Mouse (Mus musculus) CH12.LX (cell line): ENCODE results near the gene Rbbp8nl.

Source experiments
- CTCF ChIP-seq, 2 experiments: IDR thresholded peaks in 1 of 2; conservative IDR thresholded peaks in 1 of 2; 2 replicates each; pipeline ENCODE4 v1.5.1; 2011 to 2012; ENCODE audit warnings: low read depth in 2 of 2, low read length in 2 of 2, improper control_type of control experiment in 1 of 2, inconsistent platforms in 1 of 2, mild to moderate bottlenecking in 1 of 2, moderate library complexity in 1 of 2
- EP300 ChIP-seq: IDR thresholded peaks from 2 replicates; pipeline ENCODE4 v1.6.1; 2011; ENCODE audit warnings: low read length, improper control_type of control experiment
- HCFC1 ChIP-seq: IDR thresholded peaks from 2 replicates; pipeline ENCODE4 v1.6.1; 2012; ENCODE audit warnings: low read depth, mild to moderate bottlenecking, inconsistent platforms, low read length, improper control_type of control experiment
- ZNF384 ChIP-seq: IDR thresholded peaks from 2 replicates; pipeline ENCODE4 v1.6.1; 2012; ENCODE audit warnings: low read depth, low read length, improper control_type of control experiment, inconsistent platforms

DNA sequence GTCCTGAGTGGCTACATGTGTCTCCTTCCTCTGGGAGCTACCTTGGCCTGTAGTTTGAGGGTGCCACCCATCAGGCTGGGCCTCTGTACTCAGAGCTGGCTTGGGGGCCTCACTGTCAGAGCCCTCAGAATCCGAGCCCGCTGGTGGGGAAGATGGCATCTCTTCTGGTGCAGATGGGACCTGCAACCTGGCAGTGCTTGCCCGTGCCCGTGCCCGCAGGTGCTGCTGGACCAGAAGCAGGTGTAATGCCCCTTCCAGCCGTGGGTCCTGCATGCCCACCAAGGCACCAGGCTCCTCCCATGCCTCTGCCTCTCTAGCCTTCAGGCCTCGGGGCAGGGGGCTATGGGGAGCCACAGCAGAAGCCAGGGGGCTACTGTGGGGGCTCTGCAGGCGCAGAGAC is 10.4 kb downstream of the Rbbp8nl start:
- no peak for TF ChIP-seq EP300
- TF ChIP-seq CTCF (conservative IDR thresholded peaks at IDR 0.05 in 1 of 2, IDR thresholded peaks at IDR 0.05 in 1 of 2; ENCODE audit: low read depth in 2 of 2, low read length in 2 of 2) = no peak
- TF ChIP-seq HCFC1 = no peak
- no peak for TF ChIP-seq ZNF384
